Mouse (Mus musculus) limb, embryonic 11.5 days (tissue): ENCODE measurements around the gene Lgals7. TPM values are rescaled to one million over a fixed set of nuclear protein-coding genes. Genes with fewer than 3 reads are reported as not detected.
A peak's percentile ranks its signal among the peaks of the same experiment; 100 is the strongest.

ENCODE experiments used
- ATAC-seq: fragments of 200-750 bp; cut with Nextera tagmentation; 2 replicates; pipeline ENCODE4 v1.8.0; 2017; ENCODE audit warnings: low read depth; ENCODE audit not compliant: insufficient number of reproducible peaks, low FRiP score, low TSS enrichment
- DNase-seq: peaks from one replicate; pipeline ENCODE4 v3.0.0-alpha.2; 2015; ENCODE audit warnings: low spot score
- H3K27ac ChIP-seq: fragments of 300-500 bp; sonication (generic); replicated peaks from 2 replicates; pipeline ENCODE4 v1.5.1; 2014; ENCODE audit warnings: low read depth, mild to moderate bottlenecking, low read length
- H3K27me3 ChIP-seq: fragments of 300-500 bp; sonication (generic); 2 replicates; pipeline ENCODE4 v1.6.1; 2014; ENCODE audit warnings: mild to moderate bottlenecking, low read length, mixed read lengths; ENCODE audit not compliant: control insufficient read depth, insufficient read depth
- H3K36me3 ChIP-seq: fragments of 300-500 bp; sonication (generic); 2 replicates; pipeline ENCODE4 v1.6.1; 2014; ENCODE audit warnings: mild to moderate bottlenecking, low read length, moderate library complexity, mixed read lengths; ENCODE audit not compliant: control insufficient read depth, insufficient read depth
- H3K4me1 ChIP-seq: fragments of 300-500 bp; sonication (generic); 2 replicates; pipeline ENCODE4 v1.6.1; 2014; ENCODE audit warnings: low read length, mixed read lengths; ENCODE audit not compliant: control insufficient read depth, insufficient read depth
- H3K4me2 ChIP-seq: fragments of 300-500 bp; sonication (generic); 2 replicates; pipeline ENCODE4 v1.6.1; 2014; ENCODE audit warnings: low read depth, mild to moderate bottlenecking, moderate library complexity; ENCODE audit not compliant: severe bottlenecking
- H3K4me3 ChIP-seq: fragments of 300-500 bp; sonication (generic); 2 replicates; pipeline ENCODE4 v1.5.1; 2014; ENCODE audit warnings: low read depth, low read length
- H3K9ac ChIP-seq: fragments of 300-500 bp; sonication (generic); 2 replicates; pipeline ENCODE4 v1.6.1; 2014; ENCODE audit warnings: mild to moderate bottlenecking, low read length
- H3K9me3 ChIP-seq: fragments of 300-500 bp; sonication (generic); 2 replicates; pipeline ENCODE4 v1.6.1; 2016; ENCODE audit warnings: low read length; ENCODE audit not compliant: control insufficient read depth
- WGBS: fragments of 180-500 bp; shearing (Covaris S2); extraction: QIAGEN DNeasy Blood & Tissue Kit; methylation state at CpG from one replicate; pipeline ENCODE4 v1.1.7; 2014; 5-methylcytosine and 5-hydroxymethylcytosine counted together
- polyA plus RNA-seq: library from polyadenylated mRNA; unstranded; fragments of >200 nt; fragmentation: Nextera tagmentation; extraction: Ambion mirVana; gene quantifications from 2 replicates; pipeline ENCODE4 v1.2.1, GENCODE M21; 2014

Lgals7 gene
- polyA plus RNA-seq, 1 experiment from 2014 or later, result 2.6 TPM

DNA sequence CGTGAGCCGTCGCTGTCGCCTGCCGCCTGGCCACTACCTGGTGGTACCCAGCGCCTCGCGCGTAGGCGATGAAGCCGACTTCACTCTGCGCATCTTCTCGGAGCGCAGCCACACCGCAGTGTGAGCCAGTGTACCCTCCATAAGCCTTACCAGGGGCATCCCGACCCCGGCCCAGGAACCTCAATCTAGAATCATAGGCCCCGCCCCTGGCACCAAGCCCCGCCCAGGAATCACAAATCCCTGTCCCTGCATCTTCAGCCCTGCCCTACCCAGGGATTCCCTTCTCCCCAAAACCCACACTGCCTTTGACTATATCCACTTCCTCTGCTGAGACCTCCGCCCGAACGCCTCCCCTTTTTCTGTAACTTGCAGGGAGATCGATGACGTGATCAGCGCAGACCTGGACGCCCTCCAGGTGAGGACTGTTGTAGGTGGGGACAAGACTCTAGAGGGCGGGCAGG is 25.1 kb downstream of the Lgals7 start:
- DNase-seq (no peak), ATAC-seq (no peak)
- WGBS, result 3% methylated on average over 27 of the region's 27 CpGs
- Histone ChIP-seq H3K36me3 (peaks cover 14% of the 10 kb centered on the region), H3K27ac (no peak overlapping the region), H3K27me3 (peaks cover 28% of the 10 kb centered on the region), H3K9ac (peak overlapping the region; percentile 32; the same call in 1 of the 2 replicates), H3K4me2 (peak overlapping the region; percentile 46), H3K4me3 (peak overlapping the region; percentile 25), H3K9me3 (no peaks in the 10 kb centered on the region), H3K4me1 (no peaks in the 10 kb centered on the region)

DNA sequence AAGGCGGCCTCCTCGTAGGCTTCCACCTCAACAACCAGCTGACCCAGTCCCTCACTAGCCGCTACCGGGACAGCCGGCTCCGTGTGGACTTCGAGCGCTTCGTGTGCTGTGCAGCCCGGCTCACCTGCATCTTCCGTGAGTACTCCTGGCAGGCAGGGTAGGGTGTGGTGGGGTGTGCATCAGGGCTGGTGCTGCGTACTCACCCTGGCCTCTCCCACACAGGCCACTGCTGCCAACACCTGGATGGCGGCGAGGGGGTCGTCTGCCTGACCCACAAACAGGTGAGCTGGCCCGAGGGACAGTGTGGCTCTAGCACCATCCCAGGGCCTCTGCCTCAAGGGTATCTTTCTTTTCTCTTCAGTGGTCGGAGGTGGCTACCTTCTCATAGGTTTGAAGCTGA is 28.9 kb downstream of the Lgals7 start:
- Histone ChIP-seq H3K27ac (no peak overlapping the region), H3K4me3 (no peak overlapping the region), H3K9ac (no peak overlapping the region), H3K4me1 (no peaks in the 10 kb centered on the region), H3K36me3 (peaks cover 29% of the 10 kb centered on the region), H3K4me2 (no peak overlapping the region), H3K27me3 (peaks cover 23% of the 10 kb centered on the region), H3K9me3 (no peaks in the 10 kb centered on the region)
- no peak for ATAC-seq
- no peak for DNase-seq
- 94% methylated on average over 17 of the region's 17 CpGs for WGBS

DNA sequence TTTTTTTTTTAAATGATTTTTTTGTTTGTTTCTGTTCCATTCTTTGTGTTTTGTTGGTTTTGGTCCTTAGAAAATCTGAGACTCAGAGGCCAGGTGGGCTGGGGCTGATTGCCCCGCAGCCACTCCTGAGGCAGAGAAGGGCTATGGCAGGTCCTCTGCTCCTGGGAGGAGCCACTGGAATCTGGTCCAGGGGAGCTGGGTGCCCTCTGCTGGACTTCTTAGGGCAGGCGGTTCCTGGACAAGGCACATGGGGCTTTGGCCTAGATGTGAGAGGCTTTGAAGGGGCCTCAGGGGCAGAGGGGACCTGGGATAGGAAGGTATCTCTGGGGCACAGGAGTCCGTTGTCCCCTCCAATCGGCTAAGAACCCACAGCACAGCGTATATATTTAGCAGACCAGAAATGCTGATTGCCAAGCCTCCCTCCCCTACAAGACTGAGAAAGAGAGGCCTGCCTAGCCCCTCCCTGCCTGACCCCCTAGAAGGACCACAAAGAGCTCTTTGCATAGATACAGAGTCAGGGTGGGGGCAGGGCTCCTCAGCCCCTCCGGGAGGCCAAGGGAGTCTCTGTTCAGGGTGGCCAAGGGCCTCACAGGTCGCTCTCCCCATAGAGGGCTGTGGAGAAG is 30.1 kb downstream of the Lgals7 start:
- H3K9me3 ChIP-seq, result no peaks in the 10 kb centered on the region
- 59% methylated on average over 7 of the region's 7 CpGs for WGBS
- no peaks in the 10 kb centered on the region for H3K4me1 ChIP-seq
- H3K4me2 ChIP-seq, result no peak overlapping the region
- peaks cover 40% of the 10 kb centered on the region for H3K36me3 ChIP-seq
- no peak overlapping the region for H3K27ac ChIP-seq
- no peak overlapping the region for H3K9ac ChIP-seq
- peaks cover 12% of the 10 kb centered on the region for H3K27me3 ChIP-seq
- no peak overlapping the region for H3K4me3 ChIP-seq
- ATAC-seq (no peak; the same call in 1 of the 2 replicates), DNase-seq (peak; percentile 76)

DNA sequence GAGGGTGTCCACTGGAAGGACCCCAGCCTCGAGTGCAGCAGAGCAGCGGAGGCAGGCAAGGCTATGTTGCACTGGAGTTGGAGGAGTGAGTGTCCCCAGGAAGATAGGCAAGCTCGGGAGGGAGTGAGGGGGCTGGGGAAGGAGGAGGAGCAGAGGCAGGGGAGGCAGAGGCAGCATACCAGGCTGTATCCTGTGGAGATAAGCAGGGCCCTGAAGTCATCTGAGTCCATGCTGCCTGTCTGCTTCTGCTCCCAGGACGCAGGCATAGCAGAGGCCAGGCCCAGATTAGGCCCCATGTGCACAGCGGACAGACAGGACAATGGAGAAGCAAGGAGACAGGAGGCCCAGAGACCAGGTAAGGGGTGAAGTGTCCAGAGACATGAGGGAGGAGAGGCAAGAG is 31.3 kb downstream of the Lgals7 start:
- ATAC-seq (no peak), DNase-seq (no peak)
- H3K4me3 ChIP-seq, result no peak overlapping the region
- WGBS, result 74% methylated on average over 5 of the region's 5 CpGs
- H3K36me3 ChIP-seq, result peaks cover 40% of the 10 kb centered on the region
- peaks cover under 1% of the 10 kb centered on the region; the same call in 1 of the 2 replicates for H3K27me3 ChIP-seq
- no peaks in the 10 kb centered on the region for H3K9me3 ChIP-seq
- H3K9ac ChIP-seq, result no peak overlapping the region; the same call in 1 of the 2 replicates
- no peak overlapping the region for H3K4me2 ChIP-seq
- H3K27ac ChIP-seq, result no peak overlapping the region
- no peaks in the 10 kb centered on the region for H3K4me1 ChIP-seq

DNA sequence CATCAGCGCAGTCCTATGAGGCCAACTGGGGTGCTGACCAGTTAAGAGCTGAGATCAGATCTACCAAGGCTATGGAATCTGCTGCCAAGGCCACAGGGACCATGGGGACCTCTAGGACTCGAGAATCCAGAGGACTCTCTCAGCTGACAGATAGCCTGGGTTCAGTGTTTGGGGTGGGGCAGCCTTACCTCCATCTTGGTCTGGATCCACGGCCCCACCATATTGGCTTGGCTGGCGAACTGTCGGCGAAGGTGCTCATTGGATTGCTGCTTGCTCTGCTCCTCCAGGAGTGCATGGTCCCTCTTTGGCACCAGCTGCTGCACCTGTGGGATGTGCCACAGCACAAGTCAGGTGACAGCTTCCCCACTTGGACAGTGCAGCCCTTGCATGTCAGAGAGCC is 34.0 kb downstream of the Lgals7 start:
- ATAC-seq (no peak), DNase-seq (no peak)
- H3K9ac ChIP-seq, result no peak overlapping the region
- H3K27ac ChIP-seq, result no peak overlapping the region
- H3K36me3 ChIP-seq, result peaks cover 44% of the 10 kb centered on the region
- H3K27me3 ChIP-seq, result no peaks in the 10 kb centered on the region
- no peak overlapping the region for H3K4me3 ChIP-seq
- H3K9me3 ChIP-seq, result no peaks in the 10 kb centered on the region
- 98% methylated on average over 6 of the region's 6 CpGs for WGBS
- H3K4me1 ChIP-seq, result no peaks in the 10 kb centered on the region
- no peak overlapping the region for H3K4me2 ChIP-seq

DNA sequence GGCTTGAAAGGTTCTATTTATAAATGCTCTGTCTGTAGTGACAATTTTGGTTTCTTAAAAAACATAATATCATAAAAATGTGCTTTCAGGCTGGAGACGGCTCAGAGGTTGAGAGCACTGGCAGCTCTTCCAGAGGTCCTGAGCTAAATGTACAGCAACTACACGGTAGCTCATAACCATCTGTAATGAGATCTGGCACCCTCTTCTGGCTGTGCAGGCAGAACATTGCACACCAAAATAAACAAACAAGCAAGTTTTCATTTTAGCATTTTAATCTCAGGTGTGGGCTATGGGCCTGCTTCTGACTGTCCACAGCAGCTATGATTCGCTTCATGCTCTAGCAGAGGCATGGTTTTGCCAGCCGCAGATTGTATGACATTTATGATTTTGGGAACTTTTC is 36.3 kb downstream of the Lgals7 start:
- Histone ChIP-seq H3K9me3 (no peaks in the 10 kb centered on the region), H3K36me3 (peaks cover 51% of the 10 kb centered on the region), H3K4me3 (no peak overlapping the region), H3K4me2 (no peak overlapping the region), H3K9ac (no peak overlapping the region), H3K27me3 (no peaks in the 10 kb centered on the region), H3K4me1 (no peaks in the 10 kb centered on the region), H3K27ac (no peak overlapping the region)
- ATAC-seq, result no peak
- 89% methylated on average over 4 of the region's 4 CpGs for WGBS
- DNase-seq, result no peak

DNA sequence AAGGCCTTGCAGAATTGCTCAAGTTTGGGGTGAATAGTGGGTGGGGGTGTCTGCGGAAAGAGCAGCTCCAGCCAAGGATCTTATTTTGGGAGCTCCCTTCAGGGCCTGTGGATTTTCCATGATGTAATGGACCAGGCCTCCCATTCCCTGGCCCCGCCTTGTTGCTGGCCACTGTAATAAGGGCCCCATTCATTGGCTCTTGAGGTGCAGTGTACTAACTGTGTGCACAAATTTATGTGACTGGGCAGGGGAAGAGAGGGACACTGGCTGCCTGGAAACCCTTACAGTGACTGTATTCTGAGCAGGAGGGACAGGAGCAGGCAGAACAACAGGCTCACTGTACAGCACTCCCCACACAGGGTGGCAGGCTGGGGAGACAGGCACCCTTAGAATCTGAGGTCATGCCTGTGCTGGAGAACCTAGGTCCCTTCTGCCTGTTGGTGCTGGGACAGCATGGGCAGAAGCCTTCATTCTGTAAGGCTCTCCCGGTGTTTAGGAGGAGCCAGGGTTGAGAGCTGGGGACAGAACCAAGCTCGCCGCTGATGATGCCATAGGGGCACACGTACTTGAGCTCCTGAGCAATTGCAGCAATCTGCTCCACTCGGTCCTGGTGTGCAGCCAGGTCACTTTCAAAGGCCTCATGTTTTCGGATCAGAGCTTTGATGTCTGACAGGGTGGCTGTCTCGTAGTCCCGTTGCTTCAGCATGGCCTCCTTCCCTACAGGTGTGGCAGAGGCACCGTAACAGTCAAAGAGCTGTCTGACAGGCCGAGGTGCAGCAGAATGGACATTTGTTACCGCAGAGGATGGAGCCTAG is 37.9 kb downstream of the Lgals7 start:
- WGBS, result 86% methylated on average over 13 of the region's 13 CpGs
- no peak overlapping the region for H3K27ac ChIP-seq
- H3K4me3 ChIP-seq, result no peak overlapping the region
- no peaks in the 10 kb centered on the region for H3K4me1 ChIP-seq
- no peaks in the 10 kb centered on the region for H3K27me3 ChIP-seq
- DNase-seq, result no peak
- H3K4me2 ChIP-seq, result no peak overlapping the region
- H3K9ac ChIP-seq, result no peak overlapping the region
- ATAC-seq, result peak; percentile 29; the same call in 1 of the 2 replicates
- peaks cover 52% of the 10 kb centered on the region for H3K36me3 ChIP-seq
- no peaks in the 10 kb centered on the region for H3K9me3 ChIP-seq

DNA sequence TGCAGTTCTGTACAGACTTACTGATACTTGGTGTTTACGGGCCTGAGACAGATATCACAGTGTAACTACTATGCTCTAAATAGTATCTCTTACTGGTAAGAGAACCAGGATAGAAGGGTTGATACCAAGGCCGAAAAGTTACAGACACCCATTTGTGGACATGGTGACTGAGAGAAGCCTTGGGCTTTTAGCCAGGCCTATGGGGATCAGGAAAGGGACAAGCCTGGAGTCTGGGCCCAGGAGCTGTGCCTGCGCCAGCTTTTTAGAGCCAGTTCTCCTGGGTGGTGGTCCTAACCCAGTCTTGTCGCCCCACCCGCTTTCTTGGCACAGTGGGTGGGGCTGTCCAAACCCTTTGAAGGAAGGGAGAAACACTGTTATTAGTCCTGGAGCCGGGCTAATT is 38.5 kb downstream of the Lgals7 start:
- ATAC-seq, result no peak
- 90% methylated on average over 6 of the region's 6 CpGs for WGBS
- DNase-seq, result no peak
- Histone ChIP-seq H3K9ac (no peak overlapping the region), H3K4me3 (no peak overlapping the region), H3K27me3 (no peaks in the 10 kb centered on the region), H3K4me2 (no peak overlapping the region), H3K36me3 (peaks cover 58% of the 10 kb centered on the region), H3K27ac (no peak overlapping the region), H3K4me1 (no peaks in the 10 kb centered on the region), H3K9me3 (no peaks in the 10 kb centered on the region)
